Mouse (Mus musculus): ENCODE data around the gene Ppp1r12a.
A peak's percentile ranks its signal among the peaks of the same experiment; 100 is the strongest.

The Ppp1r12a gene

GRCm38 (mm10) chr10:108162297-108163020 is 466 bp downstream of the Ppp1r12a start:
- peak; percentile 46 to 49 for DNase-seq (ENCODE audit: low spot score in 2 of 2)

GRCm38 (mm10) chr10:108163021-108163410 is 1.0 kb downstream of the Ppp1r12a start:
- DNase-seq (ENCODE audit: low spot score in 2 of 2) = peak in 1 of 2 experiments; percentile 30

GRCm38 (mm10) chr10:108163451-108163850 is 1.5 kb downstream of the Ppp1r12a start:
- DNase-seq (ENCODE audit: low spot score in 2 of 2) = no peak

- DNase-seq (ENCODE audit: low spot score in 2 of 2) = no peak
Measured at GRCm38 (mm10) chr10:108167823-108168222, 5.8 kb downstream of the Ppp1r12a start.

GRCm38 (mm10) chr10:108170818-108171217 is 8.8 kb downstream of the Ppp1r12a start:
- no peak for DNase-seq (ENCODE audit: low spot score in 2 of 2)

- DNase-seq (ENCODE audit: low spot score in 2 of 2) = no peak
Measured at GRCm38 (mm10) chr10:108171637-108172036, 9.6 kb downstream of the Ppp1r12a start.

- no peak for DNase-seq (ENCODE audit: low spot score in 2 of 2)
Measured at GRCm38 (mm10) chr10:108172817-108173563, 11.0 kb downstream of the Ppp1r12a start.

- no peak for DNase-seq (ENCODE audit: low spot score in 2 of 2)
Measured at GRCm38 (mm10) chr10:108174107-108174506, 12.1 kb downstream of the Ppp1r12a start.

GRCm38 (mm10) chr10:108175885-108176284 is 13.9 kb downstream of the Ppp1r12a start:
- no peak for DNase-seq (ENCODE audit: low spot score in 2 of 2)

- no peak for DNase-seq (ENCODE audit: low spot score in 2 of 2)
Measured at GRCm38 (mm10) chr10:108178285-108178848, 16.4 kb downstream of the Ppp1r12a start.

- DNase-seq (ENCODE audit: low spot score in 2 of 2) = no peak
Measured at GRCm38 (mm10) chr10:108179404-108179803, 17.4 kb downstream of the Ppp1r12a start.

- no peak for DNase-seq (ENCODE audit: low spot score in 2 of 2)
Measured at GRCm38 (mm10) chr10:108180313-108180712, 18.3 kb downstream of the Ppp1r12a start.

GRCm38 (mm10) chr10:108181893-108182292 is 19.9 kb downstream of the Ppp1r12a start:
- DNase-seq (ENCODE audit: low spot score in 2 of 2) = no peak

- DNase-seq (ENCODE audit: low spot score in 2 of 2) = no peak
Measured at GRCm38 (mm10) chr10:108182386-108182785, 20.4 kb downstream of the Ppp1r12a start.

GRCm38 (mm10) chr10:108184763-108185162 is 22.8 kb downstream of the Ppp1r12a start:
- no peak for DNase-seq (ENCODE audit: low spot score in 2 of 2)

- DNase-seq (ENCODE audit: low spot score in 2 of 2) = no peak
Measured at GRCm38 (mm10) chr10:108185265-108185664, 23.3 kb downstream of the Ppp1r12a start.

- DNase-seq (ENCODE audit: low spot score in 2 of 2) = no peak
Measured at GRCm38 (mm10) chr10:108189303-108189702, 27.3 kb downstream of the Ppp1r12a start.

GRCm38 (mm10) chr10:108189986-108190385 is 28.0 kb downstream of the Ppp1r12a start:
- no peak for DNase-seq (ENCODE audit: low spot score in 2 of 2)

GRCm38 (mm10) chr10:108190626-108191025 is 28.6 kb downstream of the Ppp1r12a start:
- no peak for DNase-seq (ENCODE audit: low spot score in 2 of 2)

GRCm38 (mm10) chr10:108191381-108191787 is 29.4 kb downstream of the Ppp1r12a start:
- no peak for DNase-seq (ENCODE audit: low spot score in 2 of 2)

GRCm38 (mm10) chr10:108192306-108192705 is 30.3 kb downstream of the Ppp1r12a start:
- DNase-seq (ENCODE audit: low spot score in 2 of 2) = no peak

GRCm38 (mm10) chr10:108196124-108196523 is 34.1 kb downstream of the Ppp1r12a start:
- DNase-seq (ENCODE audit: low spot score in 2 of 2) = no peak

GRCm38 (mm10) chr10:108197498-108197897 is 35.5 kb downstream of the Ppp1r12a start:
- DNase-seq (ENCODE audit: low spot score in 2 of 2) = no peak

Measured in right cerebral cortex, adult 2 months (tissue).